Mouse (Mus musculus): ENCODE measurements around the gene Ptprm. TPM values are rescaled to one million over a fixed set of nuclear protein-coding genes. Genes with fewer than 3 reads are reported as not detected.

Gene Ptprm
- total and polyA plus RNA-seq, 3 experiments = not detected

DNA sequence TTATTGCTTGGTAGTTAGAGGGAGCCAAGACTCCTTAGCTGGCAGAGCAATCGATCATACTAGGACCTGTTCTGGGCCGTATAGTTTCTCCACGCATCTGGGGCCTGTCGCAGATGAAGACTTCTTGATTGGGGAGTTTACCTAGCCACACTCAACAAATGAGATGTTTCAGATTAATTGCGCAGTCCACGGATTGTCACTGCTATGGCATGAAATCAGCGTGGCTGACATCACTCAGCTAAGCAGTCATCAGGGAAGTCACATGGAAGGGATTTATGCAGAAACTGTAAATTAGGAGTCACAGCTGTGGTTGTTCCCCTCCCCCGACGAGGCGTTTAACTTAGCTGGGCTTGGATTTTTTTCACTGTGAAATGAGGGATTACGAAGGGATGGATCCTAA lies 479.4 kb downstream of the Ptprm start:
- Histone ChIP-seq H3K36me3 (ENCODE audit: control insufficient read depth in 1 of 2, insufficient read depth in 2 of 2, low read length in 2 of 2) (no peaks in the 10 kb centered on the region), H3K9ac (ENCODE audit: control insufficient read depth, low read depth, low read length, poor library complexity, severe bottlenecking) (no peak overlapping the region), H3K9me3 (replicated peaks; ENCODE audit: insufficient read depth, low read length) (no peaks in the 10 kb centered on the region), H3K27ac (ENCODE audit: control insufficient read depth, low read depth, low read length) (no peak overlapping the region), H3K4me3 (ENCODE audit: control insufficient read depth in 1 of 2, insufficient read depth in 1 of 2, low read depth in 2 of 2, low read length in 2 of 2) (no peak overlapping the region), H3K27me3 (ENCODE audit: control insufficient read depth in 1 of 2, insufficient read depth in 2 of 2, low read length in 2 of 2) (no peaks in the 10 kb centered on the region), H3K4me1 (ENCODE audit: control insufficient read depth in 1 of 2, insufficient read depth in 2 of 2, low read length in 2 of 2) (no peaks in the 10 kb centered on the region), H3K79me2 (ENCODE audit: control insufficient read depth, insufficient read depth, low read length, poor library complexity) (no peaks in the 10 kb centered on the region)
- no peak for DNase-seq (ENCODE audit: low read depth, low spot score)
- TF ChIP-seq MAFK (IDR thresholded peaks at IDR 0.05; ENCODE audit: borderline replicate concordance, low read depth, low read length) (no peak), NELFE (IDR thresholded peaks at IDR 0.05; ENCODE audit: low read depth, low read length) (no peak), MXI1 (IDR thresholded peaks at IDR 0.05; ENCODE audit: low read depth, low read length) (no peak), ETS1 (IDR thresholded peaks at IDR 0.05; ENCODE audit: low read depth, low read length) (no peak), UBTF (IDR thresholded peaks at IDR 0.05; ENCODE audit: borderline replicate concordance, insufficient read depth, low read depth, low read length) (no peak), POLR2AphosphoS2 (IDR thresholded peaks at IDR 0.05; ENCODE audit: low read length) (no peak), GATA1 (IDR thresholded peaks at IDR 0.05; ENCODE audit: low read depth, low read length) (no peak), RAD21 (IDR thresholded peaks at IDR 0.05; ENCODE audit: low read depth, low read length) (no peak), SMC3 (IDR thresholded peaks at IDR 0.05; ENCODE audit: low read depth, low read length) (no peak), MAX (IDR thresholded peaks at IDR 0.05; ENCODE audit: low read length) (no peak), USF2 (IDR thresholded peaks at IDR 0.05; ENCODE audit: borderline replicate concordance in 1 of 2, insufficient read depth in 1 of 2, low read depth in 1 of 2, low read length in 2 of 2) (no peak)

DNA sequence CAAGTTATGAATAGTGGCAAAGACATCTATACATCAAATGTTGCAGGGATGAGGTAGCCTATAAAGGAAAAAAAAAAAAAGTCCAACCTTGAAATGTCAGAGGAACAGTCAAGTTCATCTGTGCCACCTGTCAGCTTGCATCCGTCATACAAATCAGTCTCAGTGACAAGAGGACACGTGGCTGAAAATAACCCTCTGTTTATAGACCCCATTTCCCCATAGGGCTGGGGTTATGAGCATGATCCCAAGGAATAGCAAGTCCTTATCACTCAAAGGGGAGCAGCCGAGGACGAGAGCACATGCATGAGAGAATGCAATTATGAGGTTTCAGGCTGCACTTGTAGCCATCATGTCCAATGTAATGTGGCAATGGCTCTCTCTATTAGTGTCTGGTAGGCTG lies 482.9 kb downstream of the Ptprm start:
- H3K9me3 ChIP-seq (replicated peaks; ENCODE audit: insufficient read depth, low read length) = no peaks in the 10 kb centered on the region

DNA sequence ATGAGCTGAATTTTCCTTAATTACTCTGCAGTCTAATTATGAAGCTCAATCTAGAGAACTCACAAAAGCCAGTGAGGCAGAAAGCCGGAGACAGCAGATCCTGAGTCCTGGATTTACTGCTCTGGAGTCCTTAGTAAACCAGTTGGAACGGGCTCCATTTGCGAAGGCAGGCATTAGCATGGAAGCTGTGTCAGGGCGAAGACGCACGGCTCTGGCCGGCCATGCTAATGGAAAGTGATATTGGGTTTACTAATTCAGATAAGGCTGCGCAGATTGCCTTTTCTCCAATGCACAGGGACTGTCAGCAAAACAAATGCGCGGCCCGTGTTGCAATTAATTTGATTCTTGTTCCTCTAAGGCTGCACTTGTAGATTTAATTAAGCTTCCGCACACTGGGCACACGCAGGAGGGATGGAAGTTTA lies 484.7 kb downstream of the Ptprm start:
- Histone ChIP-seq H3K27ac (ENCODE audit: control insufficient read depth, low read depth, low read length) (no peak overlapping the region), H3K79me2 (ENCODE audit: control insufficient read depth, insufficient read depth, low read length, poor library complexity) (no peaks in the 10 kb centered on the region), H3K4me3 (ENCODE audit: control insufficient read depth in 1 of 2, insufficient read depth in 1 of 2, low read depth in 2 of 2, low read length in 2 of 2) (no peak overlapping the region), H3K27me3 (ENCODE audit: control insufficient read depth in 1 of 2, insufficient read depth in 2 of 2, low read length in 2 of 2) (no peaks in the 10 kb centered on the region), H3K36me3 (ENCODE audit: control insufficient read depth in 1 of 2, insufficient read depth in 2 of 2, low read length in 2 of 2) (no peaks in the 10 kb centered on the region), H3K9me3 (replicated peaks; ENCODE audit: insufficient read depth, low read length) (no peaks in the 10 kb centered on the region), H3K9ac (ENCODE audit: control insufficient read depth, low read depth, low read length, poor library complexity, severe bottlenecking) (no peak overlapping the region), H3K4me1 (ENCODE audit: control insufficient read depth in 1 of 2, insufficient read depth in 2 of 2, low read length in 2 of 2) (no peaks in the 10 kb centered on the region)
- no peak for DNase-seq (ENCODE audit: low read depth, low spot score)
- TF ChIP-seq GABPA (IDR thresholded peaks at IDR 0.05; ENCODE audit: low read depth, low read length) (no peak), ETS1 (IDR thresholded peaks at IDR 0.05; ENCODE audit: low read depth, low read length) (no peak), MAFK (IDR thresholded peaks at IDR 0.05; ENCODE audit: borderline replicate concordance, low read depth, low read length) (no peak), UBTF (IDR thresholded peaks at IDR 0.05; ENCODE audit: borderline replicate concordance, insufficient read depth, low read depth, low read length) (no peak)

More for the DNA sequence above, 482.9 kb downstream of the Ptprm start:
- TF ChIP-seq ELF1 (IDR thresholded peaks at IDR 0.05; ENCODE audit: low read depth, low read length) = no peak
- TF ChIP-seq NRF1 (IDR thresholded peaks at IDR 0.05; ENCODE audit: insufficient read depth, low read depth, low read length, poor library complexity, severe bottlenecking) = no peak
- no peak for TF ChIP-seq HCFC1 (IDR thresholded peaks at IDR 0.05; ENCODE audit: low read depth, low read length)
- TF ChIP-seq ZKSCAN1 (IDR thresholded peaks at IDR 0.05; ENCODE audit: low read depth, low read length) = no peak
- no peak for TF ChIP-seq CTCF (IDR thresholded peaks at IDR 0.05 in 2 of 3, conservative IDR thresholded peaks at IDR 0.05 in 1 of 3; ENCODE audit: control insufficient read depth in 1 of 3, insufficient read depth in 1 of 3, low read depth in 2 of 3, low read length in 3 of 3, poor library complexity in 1 of 3, severe bottlenecking in 1 of 3)
- no peak for TF ChIP-seq TAL1 (IDR thresholded peaks at IDR 0.05; ENCODE audit: low read length)
- TF ChIP-seq TBP (IDR thresholded peaks at IDR 0.05; ENCODE audit: low read depth, low read length) = no peak
- no peak for TF ChIP-seq RCOR1 (IDR thresholded peaks at IDR 0.05; ENCODE audit: low read depth, low read length)
- TF ChIP-seq RAD21 (IDR thresholded peaks at IDR 0.05; ENCODE audit: low read depth, low read length) = no peak
- TF ChIP-seq NELFE (IDR thresholded peaks at IDR 0.05; ENCODE audit: low read depth, low read length) = no peak
- no peak for TF ChIP-seq POLR2A (IDR thresholded peaks at IDR 0.05; ENCODE audit: control insufficient read depth in 1 of 2, insufficient read depth in 1 of 2, low read depth in 1 of 2, low read length in 2 of 2, poor library complexity in 1 of 2)
- Histone ChIP-seq H3K4me1 (ENCODE audit: control insufficient read depth in 1 of 2, insufficient read depth in 2 of 2, low read length in 2 of 2) (no peaks in the 10 kb centered on the region), H3K79me2 (ENCODE audit: control insufficient read depth, insufficient read depth, low read length, poor library complexity) (no peaks in the 10 kb centered on the region), H3K36me3 (ENCODE audit: control insufficient read depth in 1 of 2, insufficient read depth in 2 of 2, low read length in 2 of 2) (no peaks in the 10 kb centered on the region), H3K27me3 (ENCODE audit: control insufficient read depth in 1 of 2, insufficient read depth in 2 of 2, low read length in 2 of 2) (no peaks in the 10 kb centered on the region), H3K27ac (ENCODE audit: control insufficient read depth, low read depth, low read length) (no peak overlapping the region), H3K9ac (ENCODE audit: control insufficient read depth, low read depth, low read length, poor library complexity, severe bottlenecking) (no peak overlapping the region), H3K4me3 (ENCODE audit: control insufficient read depth in 1 of 2, insufficient read depth in 1 of 2, low read depth in 2 of 2, low read length in 2 of 2) (no peak overlapping the region)
- no peak for DNase-seq (ENCODE audit: low read depth, low spot score)
